Mouse (Mus musculus) gastrocnemius, postnatal 36 days (tissue): ENCODE results near the gene Dennd1a. TPM values are rescaled to one million over a fixed set of nuclear protein-coding genes. Genes with fewer than 3 reads are reported as not detected.

Experiments used
- DNase-seq, 2 experiments: peaks; one replicate each; pipeline ENCODE4 v3.0.0; 2022
- intact Hi-C: fragments of 180-260 bp; cut with DNase I; formaldehyde crosslinking; loops from one replicate; pipeline ENCODE4 v1.15.1; 2025
- total RNA-seq, 2 experiments: library from RNA; stranded (reverse); gene quantifications; 2 replicates each; pipeline ENCODE4 v1.2.3; 2021

Gene Dennd1a
- total RNA-seq, 2 experiments from 2014 or later: 24.9 to 28.2 TPM

- no peak for DNase-seq
- intact Hi-C loops: no loop called here
Measured at GRCm38 (mm10) chr2:38176870-38177582, 110.2 kb downstream of the Dennd1a start.

- DNase-seq: no peak
- intact Hi-C loops: no loop called here
Measured at GRCm38 (mm10) chr2:38175276-38175675, 111.9 kb downstream of the Dennd1a start.

DNA sequence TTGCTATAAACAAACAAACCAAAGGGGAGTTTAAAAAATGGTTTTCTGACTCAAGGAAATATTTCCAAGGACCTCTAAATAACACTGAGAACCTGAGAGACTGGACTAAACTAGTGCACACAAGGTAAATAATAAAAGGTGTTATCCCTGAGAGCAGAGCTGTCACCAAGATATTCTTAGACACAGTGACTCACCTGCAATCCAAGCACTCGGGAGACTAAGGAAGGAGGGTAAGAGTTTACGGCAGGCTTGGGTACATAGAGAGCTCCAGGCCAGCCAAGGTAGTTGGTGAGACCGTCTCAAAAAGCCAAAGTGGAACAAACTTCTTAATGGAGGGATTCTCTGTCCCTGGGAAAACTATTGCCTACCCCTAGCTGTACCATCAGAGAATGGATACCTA is 118.6 kb downstream of the Dennd1a start:
- intact Hi-C loops: no loop called here
- no peak for DNase-seq

- intact Hi-C loops: no loop called here
- DNase-seq: no peak
Measured at GRCm38 (mm10) chr2:38165966-38166365, 121.2 kb downstream of the Dennd1a start.

GRCm38 (mm10) chr2:38164326-38165035 is 122.7 kb downstream of the Dennd1a start:
- intact Hi-C loops: no loop called here
- no peak for DNase-seq

GRCm38 (mm10) chr2:38162486-38162885 is 124.7 kb downstream of the Dennd1a start:
- DNase-seq: no peak
- intact Hi-C loops: no loop called here

- intact Hi-C loops: no loop called here
- DNase-seq: no peak
Measured at GRCm38 (mm10) chr2:38161484-38161883, 125.7 kb downstream of the Dennd1a start.

DNA sequence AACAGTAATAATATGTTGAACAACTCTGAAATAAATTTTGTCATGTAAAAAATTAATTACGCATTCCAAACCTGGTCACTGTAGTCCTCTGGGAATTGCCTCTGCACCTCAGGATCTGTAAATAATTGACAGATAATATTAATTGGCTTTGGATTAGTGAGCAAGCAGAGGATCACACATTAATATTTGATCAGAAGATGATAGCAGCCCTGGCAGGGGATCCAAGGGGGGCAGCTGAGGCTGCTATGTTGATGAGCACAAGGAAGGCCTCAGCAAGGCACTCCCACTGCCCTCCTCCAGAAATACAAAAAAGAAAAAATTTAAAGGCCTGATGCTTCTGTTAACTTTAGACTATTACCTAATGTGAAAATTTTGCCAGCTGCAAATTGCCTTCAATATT is 127.5 kb downstream of the Dennd1a start:
- no peak for DNase-seq
- intact Hi-C loops: no loop called here

DNA sequence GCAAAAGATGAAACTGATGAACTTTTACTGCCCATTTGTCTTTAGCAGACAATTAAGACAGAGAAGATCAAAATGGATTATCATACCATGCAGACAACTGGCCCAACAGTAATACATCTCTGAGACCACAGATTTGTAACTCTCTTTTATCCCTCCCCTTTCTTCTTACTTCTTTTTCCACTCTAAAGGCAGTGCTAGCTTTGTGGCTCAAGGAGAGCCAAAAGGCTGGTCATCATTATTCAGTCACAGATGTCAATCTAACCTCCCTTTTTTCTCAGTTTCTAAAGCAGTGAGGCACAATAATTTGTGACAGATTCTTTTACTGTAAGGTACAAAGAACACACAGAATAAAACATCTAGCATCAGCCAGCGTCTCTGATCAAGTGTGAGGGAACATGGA is 130.2 kb downstream of the Dennd1a start:
- intact Hi-C loops: no loop called here
- no peak for DNase-seq

GRCm38 (mm10) chr2:38156001-38156400 is 131.2 kb downstream of the Dennd1a start:
- DNase-seq: no peak
- intact Hi-C loops: no loop called here

GRCm38 (mm10) chr2:38144831-38145230 is 142.4 kb downstream of the Dennd1a start:
- no peak for DNase-seq
- intact Hi-C loops: no loop called here

- intact Hi-C loops: no loop called here
- no peak for DNase-seq
Measured at GRCm38 (mm10) chr2:38144067-38144779, 143.0 kb downstream of the Dennd1a start.

DNA sequence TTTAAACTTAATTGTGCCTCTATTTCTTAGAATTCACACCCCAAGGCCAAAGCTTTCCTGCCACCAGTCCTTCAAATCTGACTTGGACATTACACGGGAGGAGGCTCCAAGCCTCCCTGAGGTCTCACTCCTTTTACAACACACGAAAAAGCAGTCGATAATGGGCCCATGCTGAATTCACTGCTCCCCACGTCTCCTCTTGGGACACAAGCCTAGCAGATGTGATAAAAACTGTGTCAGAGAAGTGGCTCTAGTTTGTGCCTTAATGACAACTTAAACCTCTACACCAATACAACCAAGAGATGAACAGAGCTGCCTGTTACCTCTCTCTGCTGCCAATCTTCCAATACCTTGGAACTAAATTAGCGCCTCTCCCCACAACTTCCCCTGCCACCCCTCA is 144.3 kb downstream of the Dennd1a start:
- no peak for DNase-seq
- intact Hi-C loops: no loop called here

DNA sequence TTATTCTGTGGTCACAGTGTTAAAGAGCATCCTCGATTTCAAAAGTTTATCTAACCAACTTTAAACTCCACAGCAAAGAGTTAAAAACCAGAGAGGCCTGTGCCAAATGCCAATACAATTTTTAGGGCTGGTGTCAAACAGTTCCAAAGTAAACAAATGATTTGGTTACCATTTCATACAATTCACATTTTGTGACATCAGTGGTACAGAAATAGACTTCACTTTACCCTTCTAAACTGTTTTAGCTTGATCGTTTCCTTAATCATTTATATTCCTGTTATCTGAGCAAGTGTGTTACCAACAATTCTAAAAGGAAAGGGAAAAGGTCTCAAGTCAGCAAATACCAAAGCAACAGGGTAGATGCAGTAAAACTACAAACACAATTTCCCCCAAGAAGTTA is 145.0 kb downstream of the Dennd1a start:
- DNase-seq: no peak
- intact Hi-C loops: no loop called here

GRCm38 (mm10) chr2:38139536-38139935 is 147.7 kb downstream of the Dennd1a start:
- intact Hi-C loops: no loop called here

DNA sequence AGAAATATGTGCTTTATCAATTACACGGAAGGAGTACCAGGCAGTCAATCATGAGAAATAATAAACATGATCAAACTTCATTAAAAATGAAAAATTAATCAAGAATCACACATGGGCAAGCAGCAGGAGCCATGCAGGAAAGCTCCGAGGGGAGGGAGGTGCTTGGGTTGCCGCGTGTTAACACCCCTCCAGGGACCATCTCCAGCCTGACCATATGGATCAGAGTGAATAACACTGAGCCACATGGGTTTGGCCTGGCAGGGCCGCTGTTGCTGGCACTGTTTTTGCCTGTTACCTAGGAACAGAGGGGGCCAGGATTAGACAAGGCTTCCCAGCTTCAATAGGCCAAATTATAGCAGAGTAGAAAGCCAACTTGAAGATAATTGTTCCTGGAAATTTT is 150.1 kb downstream of the Dennd1a start:
- no peak for DNase-seq
- intact Hi-C loops: no loop called here

More at GRCm38 (mm10) chr2:38139536-38139935, 147.7 kb downstream of the Dennd1a start:
- DNase-seq: no peak

- intact Hi-C loops: no loop called here
- no peak for DNase-seq
Measured at GRCm38 (mm10) chr2:38135427-38135826, 151.8 kb downstream of the Dennd1a start.

GRCm38 (mm10) chr2:38133036-38133825 is 154.0 kb downstream of the Dennd1a start:
- intact Hi-C loops: no loop called here
- DNase-seq: no peak

GRCm38 (mm10) chr2:38132233-38132822 is 154.9 kb downstream of the Dennd1a start:
- DNase-seq: no peak
- intact Hi-C loops: no loop called here

- DNase-seq: no peak
- intact Hi-C loops: no loop called here
Measured at GRCm38 (mm10) chr2:38131538-38131937, 155.7 kb downstream of the Dennd1a start.
